Mouse (Mus musculus): ENCODE measurements around the gene Ube2g1.
"Not testable (repeated sequence)": the region's sequence is repeated elsewhere in the genome, so short reads cannot be mapped to it uniquely, and the experiment has no call there.

Gene Ube2g1

GRCm38 (mm10) chr11:72683402-72683801 is 76.3 kb downstream of the Ube2g1 start:
- in situ Hi-C loops (cut with MboI; ENCODE audit: unreplicated experiment in 2 of 2) = no loop called here

- in situ Hi-C loops (cut with MboI; ENCODE audit: unreplicated experiment in 2 of 2) = no loop called here
Observed at GRCm38 (mm10) chr11:72686697-72687096, 79.6 kb downstream of the Ube2g1 start.

GRCm38 (mm10) chr11:72688242-72688641 is 81.2 kb downstream of the Ube2g1 start:
- in situ Hi-C loops (cut with MboI; ENCODE audit: unreplicated experiment in 2 of 2) = no loop called here

- in situ Hi-C loops (cut with MboI; ENCODE audit: unreplicated experiment in 2 of 2) = no loop called here
Observed at GRCm38 (mm10) chr11:72689115-72689514, 82.0 kb downstream of the Ube2g1 start.

- in situ Hi-C loops (cut with MboI; ENCODE audit: unreplicated experiment in 2 of 2) = no loop called here
Observed at GRCm38 (mm10) chr11:72689551-72690510, 82.7 kb downstream of the Ube2g1 start, which contains the start of gene Ankfy1. Gene Ankfy1, plus strand, starts transcription at chr11:72690006.

- in situ Hi-C loops (cut with MboI; ENCODE audit: unreplicated experiment in 2 of 2) = no loop called here
Observed at GRCm38 (mm10) chr11:72692353-72692752, 85.3 kb downstream of the Ube2g1 start.

GRCm38 (mm10) chr11:72695025-72695424 is 87.9 kb downstream of the Ube2g1 start:
- in situ Hi-C loops (cut with MboI; ENCODE audit: unreplicated experiment in 2 of 2) = no loop called here

- in situ Hi-C loops (cut with MboI; ENCODE audit: unreplicated experiment in 2 of 2) = no loop called here
Observed at GRCm38 (mm10) chr11:72696368-72696971, 89.4 kb downstream of the Ube2g1 start.

GRCm38 (mm10) chr11:72697323-72697722 is 90.2 kb downstream of the Ube2g1 start:
- in situ Hi-C loops (cut with MboI; ENCODE audit: unreplicated experiment in 2 of 2) = no loop called here

GRCm38 (mm10) chr11:72705111-72705510 is 98.0 kb downstream of the Ube2g1 start:
- in situ Hi-C loops (cut with MboI; ENCODE audit: unreplicated experiment in 2 of 2) = not testable (repeated sequence)

GRCm38 (mm10) chr11:72712721-72713120 is 105.6 kb downstream of the Ube2g1 start:
- in situ Hi-C loops (cut with MboI; ENCODE audit: unreplicated experiment in 2 of 2) = no loop called here

GRCm38 (mm10) chr11:72718161-72718560 is 111.1 kb downstream of the Ube2g1 start:
- in situ Hi-C loops (cut with MboI; ENCODE audit: unreplicated experiment in 2 of 2) = no loop called here

- in situ Hi-C loops (cut with MboI; ENCODE audit: unreplicated experiment in 2 of 2) = loop anchor here (5.0 kb wide), 3 partner anchors 61 to 151 kb away; no protein-coding TSS in a partner anchor
Observed at GRCm38 (mm10) chr11:72723165-72723564, 116.1 kb downstream of the Ube2g1 start.

GRCm38 (mm10) chr11:72723871-72724270 is 116.8 kb downstream of the Ube2g1 start:
- in situ Hi-C loops (cut with MboI; ENCODE audit: unreplicated experiment in 2 of 2) = loop anchor here (5.0 kb wide), 3 partner anchors 62 to 152 kb away; no protein-coding TSS in a partner anchor

GRCm38 (mm10) chr11:72726023-72726422 is 118.9 kb downstream of the Ube2g1 start:
- in situ Hi-C loops (cut with MboI; ENCODE audit: unreplicated experiment in 2 of 2) = loop anchor here (25.0 kb wide), 2 partner anchors 289 to 1636 kb away; partner anchors contain the start of genes Ggt6 (in 2 of the 2), Mybbp1a (in 2 of the 2), Olfr411 (in 1 of the 2) and Olfr412 (in 1 of the 2)

- in situ Hi-C loops (cut with MboI; ENCODE audit: unreplicated experiment in 2 of 2) = loop anchor here (10.0 to 25.0 kb wide), 3 partner anchors 296 to 1629 kb away; partner anchors contain the start of genes Ggt6 (in 2 of the 2), Mybbp1a (in 2 of the 2), Olfr411 (in 1 of the 2) and Olfr412 (in 1 of the 2)
Observed at GRCm38 (mm10) chr11:72733736-72734135, 126.7 kb downstream of the Ube2g1 start.

GRCm38 (mm10) chr11:72734840-72735518 is 127.9 kb downstream of the Ube2g1 start:
- in situ Hi-C loops (cut with MboI; ENCODE audit: unreplicated experiment in 2 of 2) = loop anchor here (10.0 to 25.0 kb wide), 3 partner anchors 298 to 1627 kb away; partner anchors contain the start of genes Ggt6 (in 2 of the 2), Mybbp1a (in 2 of the 2), Olfr411 (in 1 of the 2) and Olfr412 (in 1 of the 2)

- in situ Hi-C loops (cut with MboI; ENCODE audit: unreplicated experiment in 2 of 2) = loop anchor here (10.0 to 25.0 kb wide), 3 partner anchors 298 to 1627 kb away; partner anchors contain the start of genes Ggt6 (in 2 of the 2), Mybbp1a (in 2 of the 2), Olfr411 (in 1 of the 2) and Olfr412 (in 1 of the 2)
Observed at GRCm38 (mm10) chr11:72735519-72735860, 128.4 kb downstream of the Ube2g1 start.
